Mouse (Mus musculus) MEL (cell line): ENCODE results near the gene Polr1a. TPM values are rescaled to one million over a fixed set of nuclear protein-coding genes. Genes with fewer than 3 reads are reported as not detected.

Experiments used
- DNase-seq: peaks from one replicate; pipeline ENCODE4 v3.0.0; 2011; ENCODE audit warnings: low read depth, low spot score
- H3K27ac ChIP-seq: 2 replicates; pipeline ENCODE4 v1.5.1; 2012; ENCODE audit warnings: low read depth, mild to moderate bottlenecking, control low read depth, low read length, moderate library complexity; ENCODE audit not compliant: control insufficient read depth
- H3K27me3 ChIP-seq, 2 experiments: fragments of 150-350 bp in 1 of 2; sonication (generic) in 1 of 2; 2 replicates each; pipeline ENCODE4 v1.6.1; 2012; ENCODE audit warnings: low read length in 2 of 2, mild to moderate bottlenecking in 2 of 2, improper control_type of control experiment in 1 of 2, moderate library complexity in 1 of 2; ENCODE audit not compliant: insufficient read depth in 2 of 2, control insufficient read depth in 1 of 2
- H3K36me3 ChIP-seq, 2 experiments: 2 replicates each; pipeline ENCODE4 v1.6.1; 2012 to 2014; ENCODE audit warnings: low read length in 2 of 2, improper control_type of control experiment in 1 of 2, inconsistent platforms in 1 of 2, mild to moderate bottlenecking in 1 of 2; ENCODE audit not compliant: insufficient read depth in 2 of 2, control insufficient read depth in 1 of 2
- H3K4me1 ChIP-seq, 2 experiments: fragments of 150-350 bp in 1 of 2; sonication (generic) in 1 of 2; 2 replicates each; pipeline ENCODE4 v1.6.1; 2012; ENCODE audit warnings: low read length in 2 of 2, improper control_type of control experiment in 1 of 2, mild to moderate bottlenecking in 1 of 2; ENCODE audit not compliant: insufficient read depth in 2 of 2, control insufficient read depth in 1 of 2
- H3K4me3 ChIP-seq, 2 experiments: fragments of 150-350 bp in 1 of 2; sonication (generic) in 1 of 2; 2 replicates each; pipeline ENCODE4 v1.5.1; 2012; ENCODE audit warnings: low read depth in 2 of 2, low read length in 2 of 2, mild to moderate bottlenecking in 2 of 2, moderate library complexity in 2 of 2, control low read depth in 1 of 2, improper control_type of control experiment in 1 of 2; ENCODE audit not compliant: control insufficient read depth in 1 of 2, insufficient read depth in 1 of 2
- H3K79me2 ChIP-seq: 2 replicates; pipeline ENCODE4 v1.6.1; 2012; ENCODE audit warnings: mild to moderate bottlenecking, low read length, moderate library complexity; ENCODE audit not compliant: control insufficient read depth, poor library complexity, insufficient read depth
- H3K9ac ChIP-seq: 2 replicates; pipeline ENCODE4 v1.6.1; 2012; ENCODE audit warnings: low read depth, mild to moderate bottlenecking, control low read depth, low read length, moderate library complexity; ENCODE audit not compliant: control insufficient read depth, poor library complexity, severe bottlenecking
- H3K9me3 ChIP-seq: fragments of 150-350 bp; sonication (generic); replicated peaks from 2 replicates; pipeline ENCODE4 v1.6.1; 2012; ENCODE audit warnings: mild to moderate bottlenecking, low read length, improper control_type of control experiment, moderate library complexity; ENCODE audit not compliant: insufficient read depth
- CHD2 ChIP-seq: IDR thresholded peaks from 2 replicates; pipeline ENCODE4 v1.6.1; 2011; ENCODE audit warnings: low read length, improper control_type of control experiment
- CTCF ChIP-seq, 3 experiments: IDR thresholded peaks in 2 of 3; conservative IDR thresholded peaks in 1 of 3; 2 replicates each; pipeline ENCODE4 v1.5.1; 2011 to 2012; ENCODE audit warnings: low read length in 3 of 3, low read depth in 2 of 3, mild to moderate bottlenecking in 2 of 3, improper control_type of control experiment in 1 of 3, inconsistent platforms in 1 of 3, mixed read lengths in 1 of 3, moderate library complexity in 1 of 3; ENCODE audit not compliant: control insufficient read depth in 1 of 3, insufficient read depth in 1 of 3, poor library complexity in 1 of 3, severe bottlenecking in 1 of 3
- GATA1 ChIP-seq: IDR thresholded peaks from 2 replicates; pipeline ENCODE4 v1.6.1; 2011; ENCODE audit warnings: low read depth, low read length, improper control_type of control experiment
- KAT2A ChIP-seq: conservative IDR thresholded peaks from 2 replicates; pipeline ENCODE4 v1.6.1; 2012; ENCODE audit warnings: low read depth, low read length, improper control_type of control experiment, inconsistent platforms
- MAFK ChIP-seq: IDR thresholded peaks from 2 replicates; pipeline ENCODE4 v1.6.1; 2011; ENCODE audit warnings: low read depth, mild to moderate bottlenecking, low read length, improper control_type of control experiment, borderline replicate concordance
- MYC ChIP-seq: IDR thresholded peaks from 2 replicates; pipeline ENCODE4 v1.6.1; 2011; ENCODE audit warnings: low read depth, mild to moderate bottlenecking, low read length, improper control_type of control experiment, moderate library complexity
- NELFE ChIP-seq: IDR thresholded peaks from 2 replicates; pipeline ENCODE4 v1.6.1; 2011; ENCODE audit warnings: low read depth, low read length, improper control_type of control experiment
- POLR2A ChIP-seq, 2 experiments: IDR thresholded peaks; 2 replicates each; pipeline ENCODE4 v1.6.1; 2011 to 2012; ENCODE audit warnings: low read length in 2 of 2, mild to moderate bottlenecking in 2 of 2, control low read depth in 1 of 2, improper control_type of control experiment in 1 of 2, low read depth in 1 of 2, moderate library complexity in 1 of 2; ENCODE audit not compliant: control insufficient read depth in 1 of 2, insufficient read depth in 1 of 2, poor library complexity in 1 of 2
- POLR2AphosphoS2 ChIP-seq: IDR thresholded peaks from 2 replicates; pipeline ENCODE4 v1.6.1; 2011; ENCODE audit warnings: low read length, improper control_type of control experiment
- RAD21 ChIP-seq: IDR thresholded peaks from 2 replicates; pipeline ENCODE4 v1.6.1; 2011; ENCODE audit warnings: mild to moderate bottlenecking, low read depth, low read length, improper control_type of control experiment
- SMC3 ChIP-seq: IDR thresholded peaks from 2 replicates; pipeline ENCODE4 v1.6.1; 2011; ENCODE audit warnings: low read depth, low read length, improper control_type of control experiment
- TAL1 ChIP-seq: IDR thresholded peaks from 2 replicates; pipeline ENCODE4 v1.6.1; 2012; ENCODE audit warnings: mild to moderate bottlenecking, inconsistent platforms, low read length, moderate library complexity, mixed read lengths
- TBP ChIP-seq: IDR thresholded peaks from 2 replicates; pipeline ENCODE4 v1.8.0; 2011; ENCODE audit warnings: low read depth, low read length, improper control_type of control experiment
- ZC3H11A ChIP-seq: IDR thresholded peaks from 2 replicates; pipeline ENCODE4 v1.6.1; 2012; ENCODE audit warnings: low read depth, mild to moderate bottlenecking, inconsistent platforms, low read length, improper control_type of control experiment
- ZMIZ1 ChIP-seq: IDR thresholded peaks from 2 replicates; pipeline ENCODE4 v1.6.1; 2012; ENCODE audit warnings: low read depth, mild to moderate bottlenecking, inconsistent platforms, low read length, improper control_type of control experiment, moderate library complexity
- polyA plus RNA-seq, 2 experiments: library from polyadenylated mRNA; stranded (reverse) in 1 of 2; unstranded in 1 of 2; fragments of >175 nt in 1 of 2; fragments of >200 nt in 1 of 2; gene quantifications; 2 replicates each; pipeline versions ENCODE4 v1.2.1 to v1.2.4; 2012; ENCODE audit warnings: low replicate concordance in 2 of 2, low read depth in 1 of 2; ENCODE audit not compliant: insufficient read length in 2 of 2, insufficient read depth in 1 of 2, missing spikeins in 1 of 2
- total RNA-seq: library from RNA; depleted of rRNA; stranded (reverse); fragments of 300-350 nt; gene quantifications from 2 replicates; pipeline ENCODE4 v1.2.3, GENCODE M21; 2012

Polr1a gene
- total and polyA plus RNA-seq, 3 experiments: 68.4 to 211 (median 105) TPM

GRCm38 (mm10) chr6:71927911-71928310 lies 19.1 kb downstream of the Polr1a start:
- Histone ChIP-seq H3K36me3 (peaks cover 0 to 14% of the 10 kb centered on the region in 2 experiments; a peak in 2 of 4 replicates), H3K27me3 (no peaks in the 10 kb centered on the region), H3K4me3 (no peak overlapping the region), H3K9ac (no peak overlapping the region), H3K79me2 (no peaks in the 10 kb centered on the region), H3K27ac (no peak overlapping the region), H3K9me3 (no peaks in the 10 kb centered on the region), H3K4me1 (no peaks in the 10 kb centered on the region)
- peak; percentile 44 for TF ChIP-seq RAD21
- peak; percentile 45 for TF ChIP-seq ZC3H11A
- TF ChIP-seq SMC3: peak; percentile 70
- peak; percentile 43 to 62 (median 53) for TF ChIP-seq CTCF (IDR thresholded peaks at IDR 0.05 in 2 of 3, conservative IDR thresholded peaks at IDR 0.05 in 1 of 3; ENCODE audit: control insufficient read depth in 1 of 3, insufficient read depth in 1 of 3, low read depth in 2 of 3, low read length in 3 of 3, poor library complexity in 1 of 3, severe bottlenecking in 1 of 3)
- TF ChIP-seq ZMIZ1: no peak
- peak; percentile 45 for DNase-seq

GRCm38 (mm10) chr6:71930053-71930452 lies 21.2 kb downstream of the Polr1a start:
- DNase-seq: no peak

GRCm38 (mm10) chr6:71930830-71931437 lies 22.1 kb downstream of the Polr1a start:
- Histone ChIP-seq H3K27me3 (no peaks in the 10 kb centered on the region), H3K79me2 (no peaks in the 10 kb centered on the region), H3K4me1 (no peaks in the 10 kb centered on the region), H3K9me3 (no peaks in the 10 kb centered on the region), H3K36me3 (peaks cover 0 to 19% of the 10 kb centered on the region in 2 experiments; a peak in 2 of 4 replicates), H3K27ac (no peak overlapping the region), H3K4me3 (no peak overlapping the region), H3K9ac (no peak overlapping the region)
- TF ChIP-seq GATA1: no peak
- no peak for TF ChIP-seq SMC3
- no peak for TF ChIP-seq TBP
- TF ChIP-seq TAL1: no peak
- TF ChIP-seq MYC: no peak
- TF ChIP-seq POLR2A (IDR thresholded peaks at IDR 0.05; ENCODE audit: control insufficient read depth in 1 of 2, insufficient read depth in 1 of 2, low read depth in 1 of 2, low read length in 2 of 2, poor library complexity in 1 of 2): no peak
- TF ChIP-seq KAT2A: no peak
- no peak for TF ChIP-seq MAFK
- no peak for DNase-seq

More at GRCm38 (mm10) chr6:71930053-71930452, 21.2 kb downstream of the Polr1a start:
- TF ChIP-seq ZC3H11A: no peak
- TF ChIP-seq CHD2: no peak
- TF ChIP-seq NELFE: no peak
- TF ChIP-seq POLR2AphosphoS2: no peak
- TF ChIP-seq ZMIZ1: no peak
- TF ChIP-seq RAD21: no peak
- TF ChIP-seq, all 39 proteins: peak for 0
- Histone ChIP-seq H3K9ac (no peak overlapping the region), H3K27ac (no peak overlapping the region), H3K27me3 (no peaks in the 10 kb centered on the region), H3K79me2 (no peaks in the 10 kb centered on the region), H3K9me3 (no peaks in the 10 kb centered on the region), H3K4me3 (no peak overlapping the region), H3K36me3 (peaks cover 0 to 14% of the 10 kb centered on the region in 2 experiments; a peak in 2 of 4 replicates), H3K4me1 (no peaks in the 10 kb centered on the region)
